Mouse (Mus musculus) forebrain, postnatal 0 days (tissue): ENCODE results near the gene Ncoa3. TPM values are rescaled to one million over a fixed set of nuclear protein-coding genes. Genes with fewer than 3 reads are reported as not detected.

Source experiments
- ATAC-seq: fragments of 200-750 bp; cut with Nextera tagmentation; 2 replicates; pipeline ENCODE4 v1.8.0; 2017; ENCODE audit warnings: mild to moderate bottlenecking, moderate library complexity
- DNase-seq: peaks from one replicate; pipeline ENCODE4 v3.0.0-alpha.2; 2015
- H3K27ac ChIP-seq: fragments of 300-500 bp; sonication (generic); 2 replicates; pipeline ENCODE4 v1.5.1; 2014; ENCODE audit warnings: low read depth, mild to moderate bottlenecking, antibody characterized with exemption, low read length, moderate library complexity, mixed read lengths
- H3K27me3 ChIP-seq: fragments of 300-500 bp; sonication (generic); 2 replicates; pipeline ENCODE4 v1.6.1; 2014; ENCODE audit warnings: mild to moderate bottlenecking, low read length, mixed read lengths; ENCODE audit not compliant: insufficient read depth
- H3K36me3 ChIP-seq: fragments of 300-500 bp; sonication (generic); 2 replicates; pipeline ENCODE4 v1.6.1; 2014; ENCODE audit warnings: mild to moderate bottlenecking, moderate library complexity; ENCODE audit not compliant: insufficient read depth
- H3K4me1 ChIP-seq: fragments of 300-500 bp; sonication (generic); 2 replicates; pipeline ENCODE4 v1.6.1; 2014; ENCODE audit warnings: antibody characterized with exemption; ENCODE audit not compliant: insufficient read depth
- H3K4me2 ChIP-seq: fragments of 300-500 bp; sonication (generic); 2 replicates; pipeline ENCODE4 v1.6.1; 2014; ENCODE audit warnings: low read depth, mild to moderate bottlenecking, moderate library complexity
- H3K4me3 ChIP-seq: fragments of 300-500 bp; sonication (generic); 2 replicates; pipeline ENCODE4 v1.5.1; 2014; ENCODE audit warnings: low read depth, low read length, mixed read lengths
- H3K9ac ChIP-seq: fragments of 300-500 bp; sonication (generic); 2 replicates; pipeline ENCODE4 v1.6.1; 2014; ENCODE audit warnings: mild to moderate bottlenecking
- H3K9me3 ChIP-seq: fragments of 300-500 bp; sonication (generic); 2 replicates; pipeline ENCODE4 v1.6.1; 2016; ENCODE audit warnings: low read length
- CTCF ChIP-seq: sonication (generic); IDR thresholded peaks from 2 replicates; pipeline ENCODE4 v1.5.1; 2016; ENCODE audit warnings: antibody characterized with exemption, control low read depth, low read depth
- WGBS: fragments of 180-500 bp; shearing (Covaris S2); extraction: QIAGEN DNeasy Blood & Tissue Kit; methylation state at CpG from one replicate; pipeline ENCODE4 v1.1.7; 2014; 5-methylcytosine and 5-hydroxymethylcytosine counted together
- polyA plus RNA-seq: library from polyadenylated mRNA; unstranded; fragments of >200 nt; fragmentation: Nextera tagmentation; extraction: Ambion mirVana; gene quantifications from 2 replicates; pipeline ENCODE4 v1.2.1, GENCODE M21; 2015
- total RNA-seq: library from RNA; depleted of rRNA; stranded (reverse); fragments of >200 nt; gene quantifications from 2 replicates; pipeline ENCODE4 v1.2.3, GENCODE M21; 2014

Gene Ncoa3
- total and polyA plus RNA-seq, 2 experiments from 2014 or later = 9.8 to 24.1 TPM

DNA sequence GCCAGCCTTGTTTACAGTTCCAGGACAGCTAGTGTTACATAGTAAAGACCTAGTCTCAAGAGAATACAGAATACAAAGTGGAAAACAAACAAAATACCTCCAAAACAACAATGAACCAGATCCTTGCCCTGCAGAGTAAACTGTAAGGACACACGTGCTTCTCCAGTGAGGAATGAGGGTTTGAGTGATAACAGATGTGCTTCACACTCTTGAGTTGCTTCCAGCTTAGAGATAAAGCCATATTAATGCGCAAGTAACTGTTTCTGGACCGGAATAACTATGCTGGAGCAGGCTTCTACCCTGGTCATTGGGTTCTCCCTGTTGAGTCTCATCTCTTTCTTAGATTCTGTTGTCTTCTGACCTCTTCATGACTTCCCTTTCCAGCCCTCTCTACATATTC, 19.0 kb downstream of the Ncoa3 start:
- no peak for ATAC-seq
- Histone ChIP-seq H3K4me3 (no peak overlapping the region), H3K36me3 (no peaks in the 10 kb centered on the region), H3K27ac (no peak overlapping the region), H3K9ac (no peak overlapping the region), H3K4me2 (no peak overlapping the region), H3K9me3 (no peaks in the 10 kb centered on the region), H3K27me3 (no peaks in the 10 kb centered on the region), H3K4me1 (peaks cover 18% of the 10 kb centered on the region)
- no peak for DNase-seq
- 83% methylated on average over 3 of the region's 3 CpGs for WGBS
- TF ChIP-seq CTCF = no peak

DNA sequence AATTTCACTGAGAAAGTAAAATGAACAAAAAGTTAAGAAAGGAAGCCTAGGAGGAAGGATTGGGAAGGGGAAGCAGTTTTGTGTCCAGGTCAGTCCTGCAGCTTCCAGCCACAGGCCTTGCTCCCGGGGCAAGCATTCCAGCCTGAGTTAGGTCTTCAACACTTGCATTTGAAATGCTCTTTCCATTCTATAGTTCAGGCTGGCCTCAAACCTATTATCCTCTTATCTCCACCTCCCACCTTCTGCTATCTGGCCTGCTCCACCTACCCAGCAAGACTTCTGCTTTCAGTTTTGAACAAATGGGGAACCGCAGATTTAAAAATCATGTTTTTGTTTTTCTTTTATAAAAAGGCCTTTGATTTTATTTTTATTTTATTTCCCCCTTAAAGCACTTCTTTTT, 19.7 kb downstream of the Ncoa3 start:
- H3K36me3 ChIP-seq = no peaks in the 10 kb centered on the region
- no peaks in the 10 kb centered on the region for H3K27me3 ChIP-seq
- WGBS = 78% methylated on average over 2 of the region's 2 CpGs
- no peak overlapping the region for H3K27ac ChIP-seq
- no peak overlapping the region for H3K4me2 ChIP-seq
- H3K9me3 ChIP-seq = no peaks in the 10 kb centered on the region
- H3K4me3 ChIP-seq = no peak overlapping the region
- no peak for TF ChIP-seq CTCF
- ATAC-seq (no peak), DNase-seq (no peak)
- H3K4me1 ChIP-seq = peaks cover 18% of the 10 kb centered on the region
- H3K9ac ChIP-seq = no peak overlapping the region

DNA sequence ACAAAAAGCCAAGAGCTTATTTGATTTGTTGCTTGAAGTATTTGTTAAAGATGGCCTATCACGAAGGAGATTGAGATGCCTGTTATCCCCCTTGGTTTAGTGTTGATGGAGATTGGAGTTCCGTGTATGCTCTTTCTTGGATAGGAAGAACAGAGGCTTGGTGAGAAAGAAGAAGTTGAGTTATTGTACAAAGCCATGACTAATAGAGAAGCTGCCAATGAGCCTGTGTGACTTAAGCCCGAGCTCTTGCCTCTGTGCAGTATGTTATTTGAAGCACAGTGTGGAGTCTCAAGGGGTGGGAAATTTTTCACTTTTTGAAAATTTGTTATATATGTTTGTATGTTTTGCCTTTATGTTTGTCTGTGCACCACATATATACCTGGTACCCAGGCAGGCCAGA, 26.3 kb downstream of the Ncoa3 start:
- H3K4me2 ChIP-seq = no peak overlapping the region
- no peak overlapping the region for H3K9ac ChIP-seq
- no peak overlapping the region for H3K4me3 ChIP-seq
- H3K36me3 ChIP-seq = no peaks in the 10 kb centered on the region
- H3K27ac ChIP-seq = no peak overlapping the region
- ATAC-seq = no peak
- no peak for TF ChIP-seq CTCF
- H3K9me3 ChIP-seq = no peaks in the 10 kb centered on the region
- 86% methylated on average over 3 of the region's 3 CpGs for WGBS
- no peak for DNase-seq
- peaks cover 13% of the 10 kb centered on the region for H3K4me1 ChIP-seq
- H3K27me3 ChIP-seq = no peaks in the 10 kb centered on the region

DNA sequence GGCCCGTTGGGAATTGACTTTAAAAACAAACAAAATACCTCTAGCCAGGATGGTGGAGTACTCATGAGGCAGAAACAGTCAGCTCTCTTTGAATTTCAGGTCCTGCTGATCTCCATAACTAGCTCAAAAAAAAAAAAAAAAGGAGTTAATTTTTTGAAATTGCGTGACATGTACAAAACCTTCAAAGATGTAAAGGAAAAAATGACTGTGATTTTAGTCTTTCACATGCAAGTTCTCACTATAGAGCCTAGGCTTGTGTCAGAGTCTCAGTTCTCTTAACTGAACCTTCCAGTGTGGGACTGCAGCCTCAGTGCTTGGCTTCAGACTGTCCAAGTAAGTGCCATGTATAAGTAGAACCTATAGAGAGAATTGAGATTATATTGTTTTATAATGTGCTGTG, 27.6 kb downstream of the Ncoa3 start:
- H3K36me3 ChIP-seq = no peaks in the 10 kb centered on the region
- H3K4me1 ChIP-seq = peaks cover 20% of the 10 kb centered on the region
- H3K27me3 ChIP-seq = no peaks in the 10 kb centered on the region
- ATAC-seq = no peak
- H3K9ac ChIP-seq = no peak overlapping the region
- no peaks in the 10 kb centered on the region for H3K9me3 ChIP-seq
- WGBS = 88% methylated on average over 2 of the region's 2 CpGs
- no peak for TF ChIP-seq CTCF
- no peak overlapping the region for H3K4me3 ChIP-seq
- DNase-seq = no peak
- no peak overlapping the region for H3K27ac ChIP-seq
- no peak overlapping the region for H3K4me2 ChIP-seq

DNA sequence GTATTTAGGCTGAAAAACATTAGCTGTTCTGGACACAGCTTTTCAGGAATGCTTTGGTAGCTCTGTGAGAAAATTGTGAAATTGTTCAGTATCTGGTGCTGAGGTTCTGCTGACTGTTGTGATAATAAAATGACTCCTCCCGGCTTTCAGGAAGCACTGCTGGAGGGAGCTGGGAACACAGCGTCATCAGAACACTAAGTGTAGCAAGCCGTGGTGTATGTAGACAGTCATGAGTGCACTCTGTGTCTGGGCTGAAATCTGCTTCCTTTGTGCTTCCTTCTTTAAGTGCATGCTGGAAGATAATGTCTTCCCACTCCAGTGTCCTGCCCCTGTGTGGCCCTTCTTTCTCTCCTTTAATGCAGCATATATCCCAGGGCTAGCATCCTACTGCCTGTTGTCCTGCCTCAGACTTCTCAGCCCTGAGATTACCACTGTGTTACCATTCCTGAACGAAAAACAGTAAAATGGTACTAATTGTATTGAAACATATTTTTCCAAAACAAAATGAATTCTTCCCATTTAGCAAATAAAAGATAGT, 28.7 kb downstream of the Ncoa3 start:
- no peak overlapping the region; the same call in 1 of the 2 replicates for H3K9ac ChIP-seq

DNA sequence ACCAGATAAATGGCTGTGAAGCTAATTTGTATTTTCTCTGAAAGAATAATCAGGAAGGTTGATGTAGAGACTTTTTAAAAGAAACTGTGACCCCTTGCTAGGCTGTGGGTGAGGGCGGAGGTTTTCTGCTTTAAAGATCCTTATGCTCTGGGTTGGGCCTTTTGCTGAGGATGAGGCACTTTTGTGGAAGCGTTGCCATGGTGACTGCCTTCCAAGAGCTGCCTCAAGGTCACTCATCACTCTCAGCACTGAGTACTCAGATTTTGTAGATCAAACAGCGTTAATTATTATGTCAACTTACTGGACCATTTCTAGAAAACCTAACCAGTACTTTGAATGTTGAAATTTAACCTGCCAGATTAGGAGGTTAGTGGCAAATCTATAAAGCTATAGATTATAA, 29.2 kb downstream of the Ncoa3 start:
- Histone ChIP-seq H3K9ac (no peak overlapping the region), H3K9me3 (no peaks in the 10 kb centered on the region), H3K4me2 (no peak overlapping the region), H3K27ac (peak overlapping the region; percentile 83), H3K4me1 (peaks cover 23% of the 10 kb centered on the region), H3K36me3 (no peaks in the 10 kb centered on the region), H3K4me3 (no peak overlapping the region), H3K27me3 (no peaks in the 10 kb centered on the region)
- WGBS = 17% methylated on average over 3 of the region's 3 CpGs
- TF ChIP-seq CTCF = no peak
- DNase-seq (peak; percentile 66), ATAC-seq (peak; percentile 75)

More for the DNA sequence above, 28.7 kb downstream of the Ncoa3 start:
- Histone ChIP-seq H3K27me3 (no peaks in the 10 kb centered on the region), H3K9me3 (no peaks in the 10 kb centered on the region), H3K36me3 (no peaks in the 10 kb centered on the region), H3K4me1 (peaks cover 23% of the 10 kb centered on the region), H3K4me2 (no peak overlapping the region), H3K27ac (peak overlapping the region; percentile 83), H3K4me3 (no peak overlapping the region)
- TF ChIP-seq CTCF = no peak
- ATAC-seq = peak; percentile 87
- 12% methylated on average over 4 of the region's 4 CpGs for WGBS
- peak; percentile 51 for DNase-seq

DNA sequence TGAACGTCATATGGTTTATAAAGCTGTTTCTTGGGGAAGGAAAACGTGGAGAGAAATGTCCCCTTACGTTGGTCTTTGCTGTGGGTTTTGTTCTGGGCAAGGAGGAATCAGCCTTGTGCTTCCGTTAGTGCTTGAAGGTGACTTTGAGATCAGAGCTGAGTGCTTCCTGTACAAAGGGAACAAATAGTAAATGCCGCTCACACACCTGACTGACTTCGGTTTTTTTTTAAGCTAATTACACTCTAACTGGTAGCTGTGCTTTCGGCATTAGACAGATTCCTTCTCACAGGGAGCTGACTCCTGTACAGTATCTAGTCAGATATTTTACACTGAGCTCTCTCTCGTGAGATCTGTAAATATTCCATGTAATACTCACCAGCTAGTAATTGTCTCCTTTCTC, 29.9 kb downstream of the Ncoa3 start:
- Histone ChIP-seq H3K36me3 (no peaks in the 10 kb centered on the region), H3K27me3 (no peaks in the 10 kb centered on the region), H3K4me2 (no peak overlapping the region), H3K4me1 (peaks cover 23% of the 10 kb centered on the region), H3K27ac (peak overlapping the region; percentile 83), H3K9me3 (no peaks in the 10 kb centered on the region), H3K4me3 (no peak overlapping the region), H3K9ac (no peak overlapping the region)
- peak; percentile 66; the same call in 1 of the 2 replicates for ATAC-seq
- peak; percentile 59 for DNase-seq
- WGBS = 23% methylated on average over 8 of the region's 8 CpGs
- no peak for TF ChIP-seq CTCF
